Mouse (Mus musculus) left cerebral cortex, postnatal 14 days (tissue): ENCODE measurements around the gene Vipr2. TPM values are rescaled to one million over a fixed set of nuclear protein-coding genes. Genes with fewer than 3 reads are reported as not detected.

Experiments used
- DNase-seq, 2 experiments: peaks; one replicate each; pipeline ENCODE4 v3.0.0; 2021 to 2022; ENCODE audit warnings: low spot score in 2 of 2, mixed read lengths in 1 of 2
- intact Hi-C: fragments of 180-260 bp; cut with DNase I; formaldehyde crosslinking; loops from one replicate; pipeline ENCODE4 v1.15.1; 2025
- total RNA-seq, 2 experiments: library from RNA; stranded (reverse); gene quantifications; 2 replicates each; pipeline ENCODE4 v1.2.3; 2021

The Vipr2 gene
- total RNA-seq, 2 experiments from 2014 or later: 1.3 to 1.4 TPM

GRCm38 (mm10) chr12:116145246-116145645, 67.7 kb downstream of the Vipr2 start:
- intact Hi-C loops: no loop called here
- DNase-seq: no peak

GRCm38 (mm10) chr12:116145686-116146085, 68.2 kb downstream of the Vipr2 start:
- intact Hi-C loops: no loop called here
- no peak for DNase-seq

- intact Hi-C loops: no loop called here
Observed at GRCm38 (mm10) chr12:116146996-116147634, 69.6 kb downstream of the Vipr2 start.

GRCm38 (mm10) chr12:116152866-116153428, 75.4 kb downstream of the Vipr2 start:
- no peak for DNase-seq
- intact Hi-C loops: no loop called here

More at GRCm38 (mm10) chr12:116146996-116147634, 69.6 kb downstream of the Vipr2 start:
- no peak for DNase-seq

GRCm38 (mm10) chr12:116156792-116157532, 79.4 kb downstream of the Vipr2 start:
- intact Hi-C loops: loop anchor here (5.0 kb wide), 1 partner anchor 40 kb away; no protein-coding TSS in a partner anchor
- no peak for DNase-seq

GRCm38 (mm10) chr12:116159223-116159622, 81.7 kb downstream of the Vipr2 start:
- intact Hi-C loops: loop anchor here (5.0 kb wide), 1 partner anchor 42 kb away; no protein-coding TSS in a partner anchor
- no peak for DNase-seq

GRCm38 (mm10) chr12:116159695-116160094, 82.2 kb downstream of the Vipr2 start:
- intact Hi-C loops: loop anchor here (5.0 kb wide), 1 partner anchor 42 kb away; no protein-coding TSS in a partner anchor
- DNase-seq: no peak

GRCm38 (mm10) chr12:116165368-116165767, 87.8 kb downstream of the Vipr2 start:
- intact Hi-C loops: no loop called here
- DNase-seq: no peak

- DNase-seq: no peak
Observed at GRCm38 (mm10) chr12:116169666-116170065, 92.1 kb downstream of the Vipr2 start.

GRCm38 (mm10) chr12:116176930-116177329, 99.4 kb downstream of the Vipr2 start:
- intact Hi-C loops: no loop called here
- no peak for DNase-seq

More at GRCm38 (mm10) chr12:116169666-116170065, 92.1 kb downstream of the Vipr2 start:
- intact Hi-C loops: no loop called here

GRCm38 (mm10) chr12:116181436-116182050, 104.0 kb downstream of the Vipr2 start:
- intact Hi-C loops: no loop called here
- DNase-seq: no peak

GRCm38 (mm10) chr12:116182376-116182775, 104.8 kb downstream of the Vipr2 start:
- DNase-seq: no peak
- intact Hi-C loops: no loop called here

GRCm38 (mm10) chr12:116183212-116183935, 105.8 kb downstream of the Vipr2 start:
- DNase-seq: no peak
- intact Hi-C loops: no loop called here

- no peak for DNase-seq
- intact Hi-C loops: no loop called here
Observed at GRCm38 (mm10) chr12:116193952-116194351, 116.4 kb downstream of the Vipr2 start.

- DNase-seq: no peak
- intact Hi-C loops: no loop called here
Observed at GRCm38 (mm10) chr12:116194641-116195040, 117.1 kb downstream of the Vipr2 start.
